Mouse (Mus musculus) spleen, postnatal 10 days (tissue): ENCODE data around the gene Mettl13.

Experiments used
- DNase-seq, 2 experiments: peaks; one replicate each; pipeline ENCODE4 v3.0.0; 2021 to 2022; ENCODE audit warnings: low spot score in 2 of 2

Gene Mettl13

DNA sequence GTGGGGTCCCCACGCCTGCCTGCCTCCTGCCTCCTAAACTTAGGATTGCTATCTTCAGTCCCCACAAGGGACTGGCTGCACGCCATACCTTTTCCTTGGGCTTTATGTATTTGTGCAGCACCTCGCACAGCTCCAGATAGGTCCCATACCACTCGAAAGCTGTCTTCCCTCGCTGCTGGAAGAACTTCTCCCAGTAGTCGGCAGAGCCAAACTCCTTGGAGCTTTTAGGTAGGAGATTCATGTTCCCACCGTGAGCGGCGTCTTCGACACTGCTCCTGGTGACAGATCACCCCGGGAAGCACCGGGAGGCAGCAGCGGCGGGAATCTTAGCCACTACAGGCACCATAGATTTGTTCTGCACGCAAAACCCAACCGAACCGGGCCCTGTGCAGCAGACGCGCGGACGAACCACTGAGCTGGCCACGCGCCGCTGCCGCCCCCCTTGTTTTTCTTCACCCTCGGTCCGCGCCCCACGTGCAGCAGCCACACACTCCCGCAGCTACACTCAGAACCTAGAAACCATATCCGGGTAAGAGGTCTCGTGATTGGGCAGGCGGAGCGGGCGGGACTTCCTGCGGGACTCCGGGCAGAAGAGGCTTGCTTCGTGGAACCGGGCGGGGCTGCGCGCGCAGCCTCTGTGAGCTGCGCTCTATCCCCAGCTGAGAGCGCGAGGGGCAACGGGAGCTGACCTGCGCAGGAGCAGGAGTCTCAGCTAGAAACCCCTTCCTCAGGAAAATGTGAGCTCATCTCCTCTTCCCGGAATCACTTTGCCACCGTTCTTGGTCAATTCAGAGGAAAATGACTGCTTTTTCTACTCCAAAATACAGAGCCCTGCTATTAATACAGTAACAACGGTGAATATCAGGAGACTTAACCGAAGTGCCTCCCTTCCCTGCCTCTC is at the start of gene Mettl13:
TSS of gene Mettl13 (minus strand) at position 536 of the 901 bp plus-strand sequence.
- DNase-seq = peak; percentile 60 to 92

DNA sequence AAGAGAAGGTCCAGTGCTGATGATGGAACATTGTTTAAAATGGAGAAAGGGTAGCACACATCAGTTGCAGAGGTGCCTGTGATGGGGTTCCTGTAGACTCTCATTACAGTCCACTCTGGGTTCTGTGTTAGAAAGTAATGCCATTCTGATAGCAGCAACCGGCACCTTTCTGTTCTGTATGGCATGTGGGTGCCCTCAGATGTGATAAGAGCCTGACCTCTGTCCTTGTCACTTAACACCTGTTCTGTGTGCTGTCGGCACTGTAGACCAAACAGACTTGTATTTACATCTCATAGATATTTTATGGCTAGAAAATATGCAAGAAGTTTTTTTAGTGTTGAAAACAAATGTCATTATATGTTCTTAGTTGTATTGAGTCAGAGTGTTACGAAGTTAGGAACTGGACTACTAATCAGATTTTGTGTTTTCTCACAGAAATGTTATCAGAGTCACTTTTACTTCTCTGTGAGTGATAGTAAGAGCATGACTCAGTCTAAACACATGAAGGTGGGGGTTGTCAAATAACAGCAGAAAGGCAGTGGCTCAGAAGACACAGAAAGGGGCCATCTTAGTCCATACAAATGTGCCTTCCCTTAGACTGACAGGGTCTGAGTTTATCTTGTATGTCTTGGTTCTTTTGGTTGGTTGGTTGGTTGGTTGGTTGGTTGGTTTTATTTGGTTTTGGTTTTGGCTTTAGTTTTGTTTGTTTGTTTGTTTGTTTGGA is 49.2 kb upstream of the Mettl13 start:
- no peak for DNase-seq

DNA sequence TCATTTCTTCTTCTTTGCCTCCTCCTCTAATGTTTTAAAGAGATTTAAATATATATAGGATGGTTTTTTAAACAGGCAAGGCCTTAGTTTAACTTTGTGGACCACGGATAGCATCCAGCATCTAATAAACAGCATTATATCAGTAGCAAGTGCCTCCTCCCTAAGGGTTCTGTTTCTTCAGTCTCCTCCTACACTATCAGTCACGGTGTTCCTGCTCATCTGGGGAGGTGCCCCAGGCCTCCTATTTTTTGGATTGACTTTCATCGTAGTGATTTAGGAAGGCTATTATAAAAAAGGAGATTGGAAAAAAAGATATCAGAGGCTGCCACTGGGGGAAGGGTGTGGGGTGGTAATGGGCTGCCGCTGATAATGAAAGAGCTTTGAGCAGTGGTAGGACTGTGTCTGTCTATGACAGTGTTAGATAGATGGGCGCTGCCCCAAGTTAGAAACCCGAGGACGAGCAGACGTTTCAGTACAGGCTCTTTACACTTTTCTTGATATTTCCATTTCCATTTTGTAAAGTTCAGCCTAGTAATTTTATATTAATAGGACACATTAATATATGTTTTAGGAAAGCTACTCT is 42.2 kb upstream of the Mettl13 start:
- DNase-seq = no peak

GRCm38 (mm10) chr1:162589443-162589842 is 41.1 kb upstream of the Mettl13 start:
- no peak for DNase-seq

- DNase-seq = no peak
These were observed 40.3 kb upstream of the Mettl13 start for GRCm38 (mm10) chr1:162588606-162589005.

GRCm38 (mm10) chr1:162586282-162586681 is 37.9 kb upstream of the Mettl13 start:
- DNase-seq = no peak

DNA sequence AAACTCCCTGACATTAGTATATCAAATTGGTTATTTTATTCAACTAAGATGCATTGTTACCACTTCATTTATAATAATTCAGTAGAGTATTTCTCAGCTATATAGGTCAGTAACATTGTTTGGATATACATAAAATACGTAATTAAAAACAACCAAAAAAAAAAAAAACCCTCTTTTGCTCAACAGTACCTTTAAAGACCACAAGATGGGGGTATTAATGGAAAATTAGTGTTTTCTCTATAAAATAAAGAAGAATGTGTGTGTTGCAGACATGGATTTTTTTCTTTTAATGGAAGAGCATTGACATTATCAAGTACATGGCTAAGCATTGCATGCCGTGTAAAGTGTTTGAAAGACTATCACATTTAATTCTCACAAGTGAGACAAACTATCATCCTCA is 34.5 kb upstream of the Mettl13 start:
- DNase-seq = no peak

GRCm38 (mm10) chr1:162575098-162575497 is 26.7 kb upstream of the Mettl13 start:
- peak in 1 of 2 experiments; percentile 30 for DNase-seq

DNA sequence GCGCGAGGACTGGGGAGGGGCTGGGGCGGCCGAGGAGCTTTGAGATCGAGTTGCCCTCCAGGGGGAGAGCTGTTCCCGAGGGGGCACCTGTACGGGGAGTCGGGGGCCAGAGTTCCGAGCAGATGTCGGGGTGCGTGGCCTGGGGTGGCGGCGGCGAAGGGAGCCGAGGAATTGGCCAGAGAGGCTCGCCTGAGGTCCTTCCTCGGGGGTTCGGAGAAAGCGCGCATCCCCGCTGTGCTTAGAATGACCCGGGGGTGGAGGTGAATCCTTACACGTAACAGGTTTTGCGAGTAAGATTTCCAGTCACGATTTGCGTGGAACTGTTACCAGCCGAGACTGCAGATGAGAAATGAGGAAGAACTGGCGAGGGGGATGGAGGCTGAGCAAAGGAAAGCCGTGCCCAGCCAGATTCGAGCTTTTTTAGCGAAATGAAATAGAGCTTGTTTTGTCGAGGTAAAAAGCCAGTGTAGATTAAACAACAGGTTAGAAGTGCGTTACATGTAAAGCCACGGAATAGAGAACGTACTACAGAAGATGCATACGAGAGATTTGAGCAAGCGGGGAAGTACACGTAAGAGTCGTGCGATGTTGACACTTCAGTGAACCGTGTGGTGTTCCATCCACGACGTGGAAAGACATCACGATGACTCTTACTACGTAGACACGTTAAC is 22.7 kb upstream of the Mettl13 start:
- peak in 1 of 2 experiments; percentile 27 for DNase-seq

GRCm38 (mm10) chr1:162570260-162570748 is 22.0 kb upstream of the Mettl13 start, which contains the start of gene Vamp4:
Gene Vamp4, plus strand, starts transcription at chr1:162570515.
- peak; percentile 85 to 93 for DNase-seq

GRCm38 (mm10) chr1:162567351-162567750 is 19.0 kb upstream of the Mettl13 start:
- no peak for DNase-seq

GRCm38 (mm10) chr1:162564992-162565391 is 16.6 kb upstream of the Mettl13 start:
- no peak for DNase-seq

DNA sequence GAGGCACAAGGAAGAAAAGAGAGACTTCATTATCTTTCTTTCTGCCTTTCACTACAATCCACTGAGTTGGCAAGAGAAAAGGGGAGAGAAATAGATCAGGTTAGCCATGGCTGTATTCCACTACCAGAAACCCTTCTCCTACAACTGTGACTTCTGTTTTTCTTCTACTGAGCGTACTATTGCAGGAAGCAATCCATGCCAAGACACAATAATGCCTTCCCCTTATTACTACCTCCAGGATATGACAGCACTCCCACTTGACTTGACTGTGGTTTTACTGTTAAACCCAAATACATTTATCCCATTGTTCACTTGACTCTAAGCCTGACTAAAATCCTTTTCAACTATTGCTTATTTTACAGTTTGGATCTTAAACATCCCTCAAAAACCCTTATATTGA is 14.9 kb upstream of the Mettl13 start:
- DNase-seq = no peak

DNA sequence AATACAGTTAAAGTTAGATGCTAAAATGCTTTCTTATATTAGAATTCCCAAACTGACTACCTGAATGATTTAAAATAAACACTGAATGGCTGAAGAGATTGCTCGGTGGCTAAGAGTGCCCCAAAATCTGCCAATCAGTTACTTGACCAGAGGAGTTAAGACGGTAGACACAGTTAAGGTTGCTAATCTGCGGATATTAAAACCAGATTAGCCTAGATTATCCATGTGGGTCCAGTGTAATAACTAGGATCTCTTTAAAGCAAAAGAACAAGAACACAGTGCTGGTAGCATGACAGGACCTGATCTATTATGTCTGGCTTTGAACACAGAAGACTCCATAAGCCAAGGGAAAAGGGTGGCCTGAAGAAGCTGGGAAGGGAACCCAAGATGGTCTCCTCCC is 5.8 kb upstream of the Mettl13 start:
- DNase-seq = no peak

DNA sequence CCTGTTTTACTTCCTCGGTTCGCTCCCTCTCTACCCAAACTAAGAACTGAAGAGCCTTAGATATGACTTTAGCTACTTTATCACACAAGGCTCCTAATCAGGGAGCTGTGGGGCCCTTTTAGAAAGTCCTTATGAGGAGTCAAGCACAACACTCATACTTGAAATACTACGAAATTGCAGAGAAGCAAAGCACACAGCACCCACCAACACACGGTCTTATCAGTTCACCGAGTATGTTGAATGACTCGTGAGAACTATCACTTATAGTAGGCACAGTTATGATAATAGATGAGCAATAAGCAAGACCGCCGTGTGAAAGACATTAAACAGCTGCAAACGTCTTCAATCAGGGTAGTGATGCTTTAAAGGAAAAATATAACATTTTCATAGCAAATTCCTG is 4.6 kb upstream of the Mettl13 start:
- no peak for DNase-seq

DNA sequence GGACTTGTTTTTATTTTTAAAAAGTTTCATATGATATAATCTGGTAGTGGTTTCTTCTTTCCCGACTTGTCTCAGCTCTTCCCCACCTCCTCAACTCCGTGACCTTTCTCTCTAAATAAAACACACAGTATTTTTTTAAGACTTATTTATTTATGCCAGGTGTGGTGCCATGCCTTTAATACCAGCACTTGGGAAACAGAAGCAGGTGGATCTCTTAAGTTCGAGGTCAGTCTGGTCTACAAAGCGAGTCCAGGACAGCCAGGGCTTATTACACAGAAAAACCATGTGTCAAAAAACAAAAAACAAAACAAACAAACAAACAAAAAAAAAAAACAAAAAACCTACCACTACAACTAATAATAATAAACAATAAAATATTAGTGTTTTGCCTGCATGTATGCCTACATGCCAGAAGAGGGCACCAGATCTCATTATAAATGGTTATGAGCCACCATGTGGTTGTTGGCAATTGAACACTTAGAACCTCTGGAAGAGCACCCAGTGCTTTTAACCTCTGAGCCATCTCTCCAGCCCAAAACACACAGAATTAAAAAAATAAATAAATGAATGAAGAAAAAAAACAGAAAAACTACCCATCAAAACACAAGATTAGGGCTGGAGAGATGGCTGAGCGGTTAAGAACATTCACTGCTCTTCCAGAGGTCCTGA is 1.4 kb upstream of the Mettl13 start:
- no peak for DNase-seq

DNA sequence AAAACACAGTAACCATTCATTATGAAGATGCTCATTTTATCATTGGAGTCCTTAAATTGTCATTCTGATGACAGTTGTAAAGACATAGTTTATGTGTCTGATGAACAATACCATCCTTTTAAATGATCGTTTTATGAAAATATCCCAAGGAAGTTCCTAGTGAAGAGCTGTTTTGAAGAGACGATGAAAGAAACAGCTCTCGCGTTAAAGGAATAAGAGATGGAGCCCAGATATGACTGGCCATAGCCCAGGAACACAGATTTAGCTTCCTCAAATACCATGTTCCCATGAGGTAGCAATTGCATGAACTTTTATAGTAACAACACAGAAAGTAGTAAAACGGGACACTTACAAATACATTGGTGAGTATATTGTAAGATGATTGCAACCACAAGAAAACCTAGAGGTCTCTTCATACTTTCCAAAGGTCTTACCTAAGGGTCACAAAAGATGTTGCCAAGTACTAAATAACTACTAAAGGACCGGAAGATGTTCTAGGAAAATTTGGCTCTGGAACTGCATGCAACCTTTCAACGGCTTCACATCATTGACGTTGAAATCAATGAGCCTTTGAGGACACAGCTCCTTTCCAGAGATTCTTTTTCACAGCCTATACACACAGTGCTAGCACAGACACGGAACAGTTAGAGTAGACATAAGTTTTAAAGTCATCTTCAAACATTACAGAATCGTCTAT is 714 bp upstream of the Mettl13 start:
- DNase-seq = no peak

DNA sequence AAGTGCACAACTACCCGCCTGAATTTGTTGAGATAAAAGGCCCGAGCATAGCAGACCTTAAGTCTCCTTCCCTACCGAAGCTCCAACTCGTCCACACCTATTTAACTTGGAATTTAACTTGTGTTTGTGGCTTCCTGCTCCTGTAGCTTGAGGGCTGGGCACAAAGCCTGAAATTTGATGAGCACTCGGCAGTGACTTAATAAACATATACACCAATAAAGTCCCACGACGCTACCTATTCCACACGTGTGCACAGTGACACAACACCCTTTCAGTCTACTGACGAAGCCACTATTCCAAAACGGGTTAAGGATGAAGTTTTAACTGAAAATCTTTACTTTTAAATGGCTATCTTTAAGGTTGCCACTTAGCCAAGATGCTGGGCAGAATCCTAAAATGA is 744 bp downstream of the Mettl13 start:
- no peak for DNase-seq

GRCm38 (mm10) chr1:162543231-162543630 is 5.1 kb downstream of the Mettl13 start:
- no peak for DNase-seq

DNA sequence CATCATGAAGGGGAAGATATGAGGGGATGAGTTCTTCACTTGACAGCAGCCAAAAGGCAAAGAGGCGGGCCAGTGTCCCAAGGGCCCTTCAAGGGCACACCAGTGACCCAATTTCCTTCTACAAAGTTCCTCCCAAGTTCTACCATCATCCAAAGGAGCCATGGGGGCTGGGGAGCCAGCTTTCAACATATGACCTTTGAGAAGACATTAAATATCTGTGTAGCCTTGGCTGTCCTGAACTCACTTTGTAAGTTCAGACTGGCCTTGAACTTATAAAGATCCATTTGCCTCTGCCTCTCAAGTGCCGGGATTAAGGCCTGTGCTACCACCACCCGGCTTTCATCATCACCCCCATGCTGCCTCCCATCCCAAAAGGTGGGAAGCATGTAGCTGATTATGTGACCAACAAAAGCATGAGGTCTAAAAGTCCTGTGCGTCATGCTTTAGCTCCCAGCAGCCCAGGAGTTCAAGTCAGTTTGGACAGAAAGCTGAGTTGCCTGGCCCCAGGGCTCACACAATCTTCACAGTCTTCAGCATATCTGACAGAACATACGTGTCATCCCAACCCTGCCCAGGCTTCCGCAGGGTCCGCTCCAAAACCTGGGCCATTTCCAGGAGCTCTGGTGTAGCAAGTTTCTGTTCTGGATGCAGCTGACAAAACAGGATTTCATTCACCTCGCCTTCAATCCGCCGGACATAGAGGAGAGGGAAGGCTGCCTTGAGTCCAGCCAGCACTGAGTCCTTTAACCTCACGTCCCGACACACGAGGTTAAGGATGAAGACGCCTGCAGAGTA is 14.4 kb downstream of the Mettl13 start:
- no peak for DNase-seq
